Mouse (Mus musculus) CH12.LX (cell line): ENCODE results near the gene Gcfc2. TPM values are rescaled to one million over a fixed set of nuclear protein-coding genes. Genes with fewer than 3 reads are reported as not detected.

Experiments used
- DNase-seq: peaks from one replicate; pipeline ENCODE4 v3.0.0-alpha.2; 2013; ENCODE audit errors: extremely low read depth
- H3K27ac ChIP-seq: 2 replicates; pipeline ENCODE4 v1.5.1; 2012; ENCODE audit warnings: low read depth, mild to moderate bottlenecking, control low read depth, moderate library complexity; ENCODE audit not compliant: insufficient read depth
- H3K27me3 ChIP-seq: replicated peaks from 2 replicates; pipeline ENCODE3; 2012; ENCODE audit warnings: inconsistent platforms
- H3K36me3 ChIP-seq, 2 experiments: replicated peaks in 1 of 2; 2 replicates each; pipeline versions ENCODE3 to v1.6.1; 2012; ENCODE audit warnings: inconsistent platforms in 1 of 2, low read length in 1 of 2, mild to moderate bottlenecking in 1 of 2, mixed read lengths in 1 of 2, moderate library complexity in 1 of 2; ENCODE audit not compliant: control insufficient read depth in 1 of 2, insufficient read depth in 1 of 2
- H3K4me1 ChIP-seq, 2 experiments: 2 replicates each; pipeline ENCODE4 v1.6.1; 2012; ENCODE audit warnings: inconsistent platforms in 1 of 2, moderate library complexity in 1 of 2; ENCODE audit not compliant: insufficient read depth in 2 of 2, control insufficient read depth in 1 of 2
- H3K4me2 ChIP-seq: 2 replicates; pipeline ENCODE4 v1.6.1; 2012; ENCODE audit warnings: low read depth, mild to moderate bottlenecking, control low read depth; ENCODE audit not compliant: poor library complexity, insufficient read depth, severe bottlenecking
- H3K4me3 ChIP-seq, 3 experiments: fragments of 150-350 bp in 1 of 3; sonication (generic) in 1 of 3; replicated peaks in 1 of 3; 2 replicates each; pipeline versions ENCODE3 to v1.5.1; 2011 to 2012; ENCODE audit warnings: low read depth in 2 of 3, low read length in 2 of 3, mild to moderate bottlenecking in 2 of 3, moderate library complexity in 2 of 3, control low read depth in 1 of 3, improper control_type of control experiment in 1 of 3, inconsistent platforms in 1 of 3, mixed read lengths in 1 of 3; ENCODE audit not compliant: poor library complexity in 1 of 3
- H3K79me2 ChIP-seq: replicated peaks from 2 replicates; pipeline ENCODE4 v1.6.1; 2012; ENCODE audit warnings: mild to moderate bottlenecking, moderate library complexity; ENCODE audit not compliant: control insufficient read depth, poor library complexity, insufficient read depth, severe bottlenecking; ENCODE audit errors: extremely low read depth
- H3K9ac ChIP-seq: 2 replicates; pipeline ENCODE4 v1.6.1; 2012; ENCODE audit warnings: low read depth, mild to moderate bottlenecking, control low read depth, moderate library complexity; ENCODE audit not compliant: insufficient read depth
- H3K9me3 ChIP-seq: replicated peaks from 2 replicates; pipeline ENCODE3; 2012; ENCODE audit warnings: low read length, inconsistent platforms, mixed read lengths
- ETS1 ChIP-seq: conservative IDR thresholded peaks from 2 replicates; pipeline ENCODE4 v1.6.1; 2012; ENCODE audit warnings: low read depth, mild to moderate bottlenecking, inconsistent platforms, low read length, improper control_type of control experiment, moderate library complexity
- GABPA ChIP-seq: IDR thresholded peaks from 2 replicates; pipeline ENCODE4 v1.6.1; 2012; ENCODE audit warnings: low read depth, low read length, improper control_type of control experiment, inconsistent platforms; ENCODE audit not compliant: insufficient replicate concordance
- KAT2A ChIP-seq: IDR thresholded peaks from 2 replicates; pipeline ENCODE4 v1.6.1; 2012; ENCODE audit warnings: low read length, improper control_type of control experiment, inconsistent platforms; ENCODE audit not compliant: insufficient replicate concordance
- TBP ChIP-seq: conservative IDR thresholded peaks from 2 replicates; pipeline ENCODE4 v1.6.1; 2011; ENCODE audit warnings: low read depth, low read length, improper control_type of control experiment
- dilution Hi-C: fragments of 300-500 bp; cut with MboI; formaldehyde crosslinking; loops from 2 replicates; pipeline ENCODE4 v1.14.3; 2020; ENCODE audit warnings: low sequenced_read_pairs; ENCODE audit not compliant: extremely low pct_unique_long_range_greater_than_20kb, extremely low pct_ligation_motif_present
- in situ Hi-C: fragments of 300-500 bp; cut with MboI; formaldehyde crosslinking; loops from 3 replicates; pipeline ENCODE4 v1.14.3; 2019; ENCODE audit warnings: low sequenced_read_pairs, low pct_ligation_motif_present, low pct_unique_long_range_greater_than_20kb, mixed read lengths
- polyA plus RNA-seq: library from polyadenylated mRNA; unstranded; fragments of >175 nt; gene quantifications from 2 replicates; pipeline ENCODE4 v1.2.1, GENCODE M21; 2012; ENCODE audit warnings: low read depth; ENCODE audit not compliant: insufficient read length
- total RNA-seq, 2 experiments: library from RNA; depleted of rRNA; stranded (reverse); fragments of 300-350 nt in 1 of 2; fragments of >200 nt in 1 of 2; gene quantifications; 2 replicates each; pipeline ENCODE4 v1.2.3; 2012 to 2014

Gcfc2 gene
- total and polyA plus RNA-seq, 3 experiments, result 11.3 to 15.4 (median 14.6) TPM

- H3K9me3 ChIP-seq, result peaks cover 14% of the 10 kb centered on the region
- no peaks in the 10 kb centered on the region for H3K4me1 ChIP-seq
- in situ Hi-C loops (no loop called here), dilution Hi-C loops (no loop called here)
- no peaks in the 10 kb centered on the region for H3K36me3 ChIP-seq
- 0 out of 2 replicates have a peak overlapping the region, but pooled peaks have one; percentile 32 for H3K4me2 ChIP-seq
- no peak for DNase-seq
- no peaks in the 10 kb centered on the region for H3K79me2 ChIP-seq
- TF ChIP-seq GABPA (no peak), ETS1 (no peak), TBP (no peak), KAT2A (no peak)
- peaks cover 19% of the 10 kb centered on the region for H3K27me3 ChIP-seq
- H3K9ac ChIP-seq, result no peak overlapping the region
- no peak overlapping the region for H3K27ac ChIP-seq
- H3K4me3 ChIP-seq, result no peak overlapping the region
Observed at GRCm38 (mm10) chr6:81990049-81990810, 66.8 kb downstream of the Gcfc2 start.

Other genes starting within 250 kb of the Gcfc2 start
- gene Mrpl19, start 42.3 kb downstream of the Gcfc2 start, total RNA-seq (2012; rRNA removed), result 27.2 and 30.2 TPM in 2 replicates
- 54.0 and 57.6 TPM in 2 replicates for gene Mrpl19, start 42.3 kb downstream of the Gcfc2 start, total RNA-seq (2014; rRNA removed)
- gene Mrpl19, start 42.3 kb downstream of the Gcfc2 start, polyA plus RNA-seq, result 96.2 and 104 TPM in 2 replicates
- gene Eva1a, start 117.4 kb downstream of the Gcfc2 start, total RNA-seq (2012; rRNA removed), result not detected in 2 replicates
- gene Eva1a, start 117.4 kb downstream of the Gcfc2 start, total RNA-seq (2014; rRNA removed), result not detected in 2 replicates
- not detected in 2 replicates for gene Eva1a, start 117.4 kb downstream of the Gcfc2 start, polyA plus RNA-seq